Mouse (Mus musculus) heart, postnatal 10 days (tissue): ENCODE results near the gene Topaz1. TPM values are rescaled to one million over a fixed set of nuclear protein-coding genes. Genes with fewer than 3 reads are reported as not detected.

Source experiments
- DNase-seq, 2 experiments: peaks; one replicate each; pipeline ENCODE4 v3.0.0; 2021
- intact Hi-C: fragments of 180-260 bp; cut with DNase I; formaldehyde crosslinking; loops from one replicate; pipeline ENCODE4 v1.15.1; 2025
- total RNA-seq, 2 experiments: library from RNA; stranded (reverse); gene quantifications; 2 replicates each; pipeline ENCODE4 v1.2.3; 2021

Topaz1 gene
- total RNA-seq, result not detected

- no peak for DNase-seq
- intact Hi-C loops, result no loop called here
Observed at GRCm38 (mm10) chr9:122747060-122747459, at the start of gene Topaz1. Gene Topaz1, plus strand, starts transcription at chr9:122747346.

- peak; percentile 20 to 64 for DNase-seq
- intact Hi-C loops, result no loop called here
Observed at GRCm38 (mm10) chr9:122701817-122702216, 45.3 kb upstream of the Topaz1 start.

GRCm38 (mm10) chr9:122713836-122714235, 33.3 kb upstream of the Topaz1 start:
- no peak for DNase-seq
- intact Hi-C loops, result no loop called here

- no peak for DNase-seq
- intact Hi-C loops, result no loop called here
Observed at GRCm38 (mm10) chr9:122715046-122715445, 32.1 kb upstream of the Topaz1 start.

GRCm38 (mm10) chr9:122716131-122716921, 30.8 kb upstream of the Topaz1 start:
- no peak for DNase-seq
- intact Hi-C loops, result no loop called here

- intact Hi-C loops, result no loop called here
- DNase-seq, result no peak
Observed at GRCm38 (mm10) chr9:122722296-122722695, 24.9 kb upstream of the Topaz1 start.

- DNase-seq, result no peak
- intact Hi-C loops, result loop anchor here (5.0 kb wide), 1 partner anchor 478 kb away; no protein-coding TSS in a partner anchor
Observed at GRCm38 (mm10) chr9:122725046-122725765, 21.9 kb upstream of the Topaz1 start.

GRCm38 (mm10) chr9:122729500-122729899, 17.6 kb upstream of the Topaz1 start:
- intact Hi-C loops, result loop anchor here (2.0 to 5.0 kb wide), 4 partner anchors 115 to 482 kb away; no protein-coding TSS in a partner anchor
- DNase-seq, result peak; percentile 56 to 71

- DNase-seq, result no peak
- intact Hi-C loops, result loop anchor here (10.0 kb wide), 1 partner anchor 343 kb away; no protein-coding TSS in a partner anchor
Observed at GRCm38 (mm10) chr9:122732126-122732810, 14.9 kb upstream of the Topaz1 start.

- DNase-seq, result no peak
- intact Hi-C loops, result loop anchor here (10.0 kb wide), 1 partner anchor 342 kb away; no protein-coding TSS in a partner anchor
Observed at GRCm38 (mm10) chr9:122733222-122733621, 13.9 kb upstream of the Topaz1 start.

- DNase-seq, result no peak
- intact Hi-C loops, result loop anchor here (5.0 to 10.0 kb wide), 2 partner anchors 227 to 340 kb away; no protein-coding TSS in a partner anchor
Observed at GRCm38 (mm10) chr9:122734934-122735333, 12.2 kb upstream of the Topaz1 start.

- intact Hi-C loops, result loop anchor here (2.0 to 10.0 kb wide), 4 partner anchors 101 to 517 kb away; no protein-coding TSS in a partner anchor
- DNase-seq, result no peak
Observed at GRCm38 (mm10) chr9:122736001-122736400, 11.1 kb upstream of the Topaz1 start.

- intact Hi-C loops, result loop anchor here (2.0 to 10.0 kb wide), 4 partner anchors 100 to 516 kb away; no protein-coding TSS in a partner anchor
- DNase-seq, result peak; percentile 52 to 81
Observed at GRCm38 (mm10) chr9:122736742-122737141, 10.4 kb upstream of the Topaz1 start.

GRCm38 (mm10) chr9:122745879-122746278, 1.3 kb upstream of the Topaz1 start:
- no peak for DNase-seq
- intact Hi-C loops, result no loop called here

- intact Hi-C loops, result no loop called here
- no peak for DNase-seq
Observed at GRCm38 (mm10) chr9:122757614-122758013, 10.5 kb downstream of the Topaz1 start.

GRCm38 (mm10) chr9:122760111-122760510, 13.0 kb downstream of the Topaz1 start:
- no peak for DNase-seq
- intact Hi-C loops, result no loop called here

- intact Hi-C loops, result no loop called here
- no peak for DNase-seq
Observed at GRCm38 (mm10) chr9:122785231-122785630, 38.1 kb downstream of the Topaz1 start.

GRCm38 (mm10) chr9:122786534-122786933, 39.4 kb downstream of the Topaz1 start:
- intact Hi-C loops, result no loop called here
- no peak for DNase-seq

- intact Hi-C loops, result loop anchor here (2.0 kb wide), 1 partner anchor 146 kb away; the partner anchor contains the start of genes 1110059G10Rik and Kif15
- DNase-seq, result peak; percentile 94
Observed at GRCm38 (mm10) chr9:122805053-122805844, 58.1 kb downstream of the Topaz1 start, which contains the start of gene Tcaim. Gene Tcaim, plus strand, starts transcription at chr9:122805539.
